Mouse (Mus musculus) lung, adult 18-20 months (tissue): ENCODE data around the gene Cirbp.

Source experiments
- DNase-seq, 2 experiments: peaks; one replicate each; pipeline ENCODE4 v3.0.0; 2022; ENCODE audit warnings: mixed read lengths in 2 of 2

Cirbp gene

DNA sequence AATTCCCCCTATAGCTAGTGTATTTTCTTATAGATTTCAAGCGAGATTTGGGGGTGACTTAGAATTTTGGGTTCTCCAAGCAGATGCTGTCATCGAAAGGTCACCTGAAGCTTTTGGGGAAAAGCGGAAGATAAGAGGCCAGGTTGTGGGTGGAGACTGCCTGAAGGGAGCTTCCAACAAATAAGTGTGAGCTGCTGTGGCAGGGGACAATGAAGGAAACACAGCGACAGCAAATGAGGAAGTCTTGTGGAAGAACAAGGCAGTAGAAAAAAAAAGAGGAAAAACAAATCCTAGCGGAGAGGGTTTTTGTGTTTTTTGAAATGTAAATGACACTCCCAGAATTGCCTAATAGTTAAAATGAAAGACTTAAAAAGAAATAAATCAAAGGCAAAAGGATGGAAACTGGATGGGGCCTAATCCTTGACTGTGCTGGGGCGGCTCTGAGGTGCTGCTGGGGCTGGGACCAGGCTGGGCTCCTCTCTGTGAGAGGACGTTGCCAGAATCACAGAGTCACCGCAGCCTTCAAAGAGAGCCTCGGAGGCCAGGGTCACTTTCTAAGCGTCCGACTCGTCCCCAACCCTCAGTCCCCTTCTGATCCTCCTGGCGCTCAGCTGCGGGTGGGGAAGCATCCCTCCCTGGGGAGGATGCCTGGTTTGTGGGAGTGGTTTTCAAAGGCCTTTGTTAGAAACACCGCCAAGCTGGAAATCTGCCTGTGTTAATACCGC is 49.4 kb downstream of the Cirbp start:
- no peak for DNase-seq

- DNase-seq, result no peak
Observed at GRCm38 (mm10) chr10:80220676-80221075, 54.9 kb downstream of the Cirbp start.
